Mouse (Mus musculus): ENCODE data around the gene H2-Q2.

- TF ChIP-seq CTCF (IDR thresholded peaks at IDR 0.05; ENCODE audit: low read depth), result no peak
- TF ChIP-seq EP300 (IDR thresholded peaks at IDR 0.05; ENCODE audit: low read depth), result no peak
Measured at GRCm38 (mm10) chr17:35342071-35342671, at the start of gene H2-Q2.
